Mouse (Mus musculus) layer of hippocampus, adult 2 months (tissue): ENCODE data around the gene Gli3. TPM values are rescaled to one million over a fixed set of nuclear protein-coding genes. Genes with fewer than 3 reads are reported as not detected.

Experiments used
- DNase-seq, 2 experiments: peaks; one replicate each; pipeline ENCODE4 v3.0.0; 2022; ENCODE audit warnings: low spot score in 2 of 2
- H3K27ac ChIP-seq: fragments of 200-600 bp; 2 replicates; pipeline ENCODE4 v1.8.1; 2022
- H3K4me3 ChIP-seq: fragments of 200-600 bp; 2 replicates; pipeline ENCODE4 v1.8.1; 2022; ENCODE audit warnings: mild to moderate bottlenecking
- CTCF ChIP-seq: fragments of 200-600 bp; conservative IDR thresholded peaks from 2 replicates; pipeline ENCODE4 v1.8.1; 2022; ENCODE audit warnings: antibody characterized with exemption, mild to moderate bottlenecking, moderate library complexity
- total RNA-seq, 2 experiments: library from RNA; stranded (reverse); gene quantifications; 2 replicates each; pipeline ENCODE4 v1.2.3; 2021

Gli3 gene
- total RNA-seq, 2 experiments from 2014 or later, result 9.6 to 10.1 TPM

- peak in 1 of 2 experiments; percentile 23 for DNase-seq
- peak overlapping the region; percentile 82 for H3K27ac ChIP-seq
- no peak overlapping the region for H3K4me3 ChIP-seq
- TF ChIP-seq CTCF, result no peak
Measured at GRCm38 (mm10) chr13:15545346-15545896, 82.4 kb downstream of the Gli3 start.

GRCm38 (mm10) chr13:15546258-15546657, 83.2 kb downstream of the Gli3 start:
- DNase-seq, result no peak
- TF ChIP-seq CTCF, result no peak
- Histone ChIP-seq H3K27ac (peak overlapping the region; percentile 82), H3K4me3 (no peak overlapping the region)

GRCm38 (mm10) chr13:15549466-15549865, 86.4 kb downstream of the Gli3 start:
- no peak for DNase-seq
- no peak for TF ChIP-seq CTCF
- Histone ChIP-seq H3K4me3 (no peak overlapping the region), H3K27ac (peak overlapping the region; percentile 62)

GRCm38 (mm10) chr13:15550027-15550602, 87.1 kb downstream of the Gli3 start:
- Histone ChIP-seq H3K27ac (peak overlapping the region; percentile 62), H3K4me3 (no peak overlapping the region)
- DNase-seq, result no peak
- no peak for TF ChIP-seq CTCF

- no peak for DNase-seq
- no peak overlapping the region for H3K4me3 ChIP-seq
- peak overlapping the region; percentile 62 for H3K27ac ChIP-seq
- no peak for TF ChIP-seq CTCF
Measured at GRCm38 (mm10) chr13:15550731-15551130, 87.7 kb downstream of the Gli3 start.

GRCm38 (mm10) chr13:15552009-15552408, 89.0 kb downstream of the Gli3 start:
- DNase-seq, result no peak
- peak overlapping the region; percentile 62; the same call in 1 of the 2 replicates for H3K27ac ChIP-seq
- no peak for TF ChIP-seq CTCF
- H3K4me3 ChIP-seq, result no peak overlapping the region

- H3K27ac ChIP-seq, result peak overlapping the region; percentile 67
- peak in 1 of 2 experiments; percentile 51 for DNase-seq
- no peak overlapping the region for H3K4me3 ChIP-seq
- peak; percentile 60 for TF ChIP-seq CTCF
Measured at GRCm38 (mm10) chr13:15556646-15557098, 93.6 kb downstream of the Gli3 start.

GRCm38 (mm10) chr13:15561441-15561840, 98.4 kb downstream of the Gli3 start:
- no peak for TF ChIP-seq CTCF
- Histone ChIP-seq H3K27ac (no peak overlapping the region), H3K4me3 (no peak overlapping the region)
- DNase-seq, result no peak

GRCm38 (mm10) chr13:15570908-15571568, 108.0 kb downstream of the Gli3 start:
- Histone ChIP-seq H3K4me3 (no peak overlapping the region), H3K27ac (no peak overlapping the region)
- DNase-seq, result no peak
- TF ChIP-seq CTCF, result no peak

- DNase-seq, result no peak
- TF ChIP-seq CTCF, result no peak
- Histone ChIP-seq H3K4me3 (no peak overlapping the region), H3K27ac (no peak overlapping the region)
Measured at GRCm38 (mm10) chr13:15577133-15577917, 114.3 kb downstream of the Gli3 start.

GRCm38 (mm10) chr13:15580458-15580857, 117.4 kb downstream of the Gli3 start:
- Histone ChIP-seq H3K27ac (no peak overlapping the region), H3K4me3 (no peak overlapping the region)
- no peak for DNase-seq
- TF ChIP-seq CTCF, result no peak

- no peak for DNase-seq
- no peak overlapping the region for H3K4me3 ChIP-seq
- TF ChIP-seq CTCF, result no peak
- no peak overlapping the region for H3K27ac ChIP-seq
Measured at GRCm38 (mm10) chr13:15585941-15586340, 122.9 kb downstream of the Gli3 start.
